Mouse (Mus musculus) adrenal gland, adult 18-20 months (tissue): Measurements from ENCODE around the gene Olfr805. TPM values are rescaled to one million over a fixed set of nuclear protein-coding genes. Genes with fewer than 3 reads are reported as not detected.

Source experiments
- DNase-seq, 2 experiments: peaks; one replicate each; pipeline ENCODE4 v3.0.0; 2021 to 2022; ENCODE audit warnings: low spot score in 2 of 2
- long read RNA-seq, 2 experiments: library from polyadenylated mRNA; stranded (forward); transcript quantifications; one replicate each; pipeline ENCODE4 v2.0.0; 2021
- microRNA-seq, 2 experiments: library from miRNA; unstranded; fragments of <30 nt; microRNA quantifications; one replicate each; pipeline ENCODE4 v1.2.0; 2021; ENCODE audit warnings: borderline number of aligned reads in 2 of 2
- total RNA-seq, 2 experiments: library from RNA; stranded (reverse); gene quantifications; 1 replicate in 1 of 2; 2 replicates in 1 of 2; pipeline ENCODE4 v1.2.3; 2021

The Olfr805 gene
- total RNA-seq, result not detected
- long read RNA-seq, experiment 1, result 0 reads
- long read RNA-seq, experiment 2, result 0 reads

- no peak for DNase-seq
These were observed at the start of gene Olfr805 for GRCm38 (mm10) chr10:129729275-129729674. Olfr805 (minus strand) TSS chr10:129729375.

GRCm38 (mm10) chr10:129778123-129778522, 48.9 kb upstream of the Olfr805 start:
- no peak for DNase-seq

- no peak for DNase-seq
These were observed 45.2 kb upstream of the Olfr805 start, which contains the start of gene Olfr809 for GRCm38 (mm10) chr10:129774338-129774737. Olfr809 (plus strand) TSS chr10:129774638.

- DNase-seq, result no peak
These were observed 36.0 kb upstream of the Olfr805 start, which contains the start of gene Olfr808 for GRCm38 (mm10) chr10:129765182-129765581. Olfr808 (plus strand) TSS chr10:129765482.

GRCm38 (mm10) chr10:129757693-129758092, 28.5 kb upstream of the Olfr805 start, which contains the start of gene Olfr807:
Olfr807 (minus strand) TSS chr10:129757793.
- DNase-seq, result no peak

- no peak for DNase-seq
These were observed 12.6 kb upstream of the Olfr805 start, which contains the start of gene Olfr806 for GRCm38 (mm10) chr10:129741821-129742220. Olfr806 (minus strand) TSS chr10:129741921.

- no peak for DNase-seq
These were observed 26.3 kb downstream of the Olfr805 start, which contains the start of gene Olfr804 for GRCm38 (mm10) chr10:129702910-129703309. Olfr804 (plus strand) TSS chr10:129703210.

GRCm38 (mm10) chr10:129694186-129694585, 35.0 kb downstream of the Olfr805 start, which contains the start of gene Olfr803:
Olfr803 (minus strand) TSS chr10:129694286.
- no peak for DNase-seq

- DNase-seq, result no peak
These were observed 41.1 kb downstream of the Olfr805 start, which contains the start of gene Olfr802 for GRCm38 (mm10) chr10:129688069-129688468. Olfr802 (minus strand) TSS chr10:129688169.

- no peak for DNase-seq
These were observed 55.4 kb downstream of the Olfr805 start, which contains the start of gene Olfr801 for GRCm38 (mm10) chr10:129673765-129674164. Olfr801 (minus strand) TSS chr10:129673865.

Small RNA genes lying within 50 kb of the gene (microRNA-seq; reads per million reads assigned to microRNA genes)
- gene Gm24485, result 0 reads per million in 2 experiments

Other genes starting within 250 kb of the Olfr805 start
- not detected for gene Olfr789, start 244.6 kb downstream of the Olfr805 start, total RNA-seq
- gene Olfr790, start 230.9 kb downstream of the Olfr805 start, total RNA-seq, result not detected
- not detected for gene Olfr791, start 207.6 kb downstream of the Olfr805 start, total RNA-seq
- not detected for gene Olfr792, start 190.2 kb downstream of the Olfr805 start, total RNA-seq
- gene Olfr794, start 161.7 kb downstream of the Olfr805 start, total RNA-seq, result not detected
- not detected for gene Olfr796, start 116.8 kb downstream of the Olfr805 start, total RNA-seq
- not detected for gene Olfr798, start 101.4 kb downstream of the Olfr805 start, total RNA-seq
- not detected for gene Olfr799, start 91.9 kb downstream of the Olfr805 start, total RNA-seq
- gene Olfr800, start 71.7 kb downstream of the Olfr805 start, total RNA-seq, result not detected
- gene Olfr801, start 55.5 kb downstream of the Olfr805 start, total RNA-seq, result not detected
- gene Olfr802, start 41.2 kb downstream of the Olfr805 start, total RNA-seq, result not detected
- not detected for gene Olfr803, start 35.1 kb downstream of the Olfr805 start, total RNA-seq
- not detected for gene Olfr804, start 26.2 kb downstream of the Olfr805 start, total RNA-seq
- gene Olfr806, start 12.5 kb upstream of the Olfr805 start, total RNA-seq, result not detected
- not detected for gene Olfr807, start 28.4 kb upstream of the Olfr805 start, total RNA-seq
- not detected for gene Olfr808, start 36.1 kb upstream of the Olfr805 start, total RNA-seq
- not detected for gene Olfr809, start 45.3 kb upstream of the Olfr805 start, total RNA-seq
- not detected for gene Olfr810, start 65.5 kb upstream of the Olfr805 start, total RNA-seq
- not detected for gene Olfr811, start 75.0 kb upstream of the Olfr805 start, total RNA-seq
- not detected for gene Olfr812, start 116.7 kb upstream of the Olfr805 start, total RNA-seq
- gene Olfr813, start 126.0 kb upstream of the Olfr805 start, total RNA-seq, result not detected
- not detected for gene Olfr814, start 150.5 kb upstream of the Olfr805 start, total RNA-seq
- gene Olfr815, start 176.5 kb upstream of the Olfr805 start, total RNA-seq, result not detected
- not detected for gene Olfr816, start 186.2 kb upstream of the Olfr805 start, total RNA-seq
- gene Olfr818, start 219.7 kb upstream of the Olfr805 start, total RNA-seq, result not detected
- gene Olfr819, start 237.9 kb upstream of the Olfr805 start, total RNA-seq, result not detected
- not detected for gene Olfr247, start 246.8 kb upstream of the Olfr805 start, total RNA-seq